Mouse (Mus musculus): ENCODE measurements around the gene B3galt4. TPM values are rescaled to one million over a fixed set of nuclear protein-coding genes. Genes with fewer than 3 reads are reported as not detected.
"Not testable (repeated sequence)": the region's sequence is repeated elsewhere in the genome, so short reads cannot be mapped to it uniquely, and the experiment has no call there.

The B3galt4 gene
- 4.3 and 6.5 TPM in 2 replicates for polyA plus RNA-seq (2016; fragmentation: Nextera tagmentation; extraction: Ambion mirVana)

GRCm38 (mm10) chr17:33951021-33951946 lies at the start of gene B3galt4:
Gene B3galt4 (minus strand): TSS chr17:33951488.
- WGBS: 1% methylated on average over 45 of the region's 45 CpGs
- peak; percentile 85 for DNase-seq (ENCODE audit: low spot score)
- Histone ChIP-seq H3K4me1 (replicated peaks) (peaks cover 53% of the 10 kb centered on the region), H3K4me3 (peak within 1 kb of the TSS; percentile 51), H3K27me3 (ENCODE audit: insufficient read depth, poor library complexity, severe bottlenecking) (no peaks in the 10 kb centered on the region), H3K27ac (peak within 1 kb of the TSS; percentile 87), H3K9me3 (no peaks in the 10 kb centered on the region), H3K36me3 (peaks cover 82% of the 10 kb centered on the region)

- H3K27ac ChIP-seq; H3K36me3 ChIP-seq; H3K9me3 ChIP-seq; DNase-seq (ENCODE audit: low spot score): not testable (repeated sequence)
- H3K4me3 ChIP-seq: peak overlapping the region; percentile 74; the same call in 1 of the 2 replicates
- peaks cover 60% of the 10 kb centered on the region for H3K27me3 ChIP-seq (ENCODE audit: insufficient read depth, poor library complexity, severe bottlenecking)
- peaks cover 19% of the 10 kb centered on the region for H3K4me1 ChIP-seq (replicated peaks)
- WGBS: 70% methylated on average over 2 of the region's 2 CpGs
These were observed 49.5 kb upstream of the B3galt4 start for GRCm38 (mm10) chr17:34000796-34001195.

GRCm38 (mm10) chr17:34000150-34000537 lies 48.9 kb upstream of the B3galt4 start, which contains the start of gene H2-K1:
Gene H2-K1 (minus strand): TSS chr17:34000347.
- under 1% methylated on average over 30 of the region's 30 CpGs for WGBS
- peak; percentile 66 for DNase-seq (ENCODE audit: low spot score)
- Histone ChIP-seq H3K9me3 (no peaks in the 10 kb centered on the region), H3K27ac (peak within 1 kb of the TSS; percentile 84), H3K36me3 (no peaks in the 10 kb centered on the region), H3K27me3 (ENCODE audit: insufficient read depth, poor library complexity, severe bottlenecking) (peaks cover 57% of the 10 kb centered on the region), H3K4me1 (replicated peaks) (peaks cover 19% of the 10 kb centered on the region), H3K4me3 (peak within 1 kb of the TSS; percentile 74)

GRCm38 (mm10) chr17:33999341-34000149 lies 48.3 kb upstream of the B3galt4 start:
- Histone ChIP-seq H3K4me1 (replicated peaks) (peaks cover 19% of the 10 kb centered on the region), H3K27me3 (ENCODE audit: insufficient read depth, poor library complexity, severe bottlenecking) (peaks cover 57% of the 10 kb centered on the region), H3K27ac (peak overlapping the region; percentile 84), H3K4me3 (peak overlapping the region; percentile 74), H3K9me3 (no peaks in the 10 kb centered on the region), H3K36me3 (no peaks in the 10 kb centered on the region)
- peak; percentile 43 for DNase-seq (ENCODE audit: low spot score)
- WGBS: 2% methylated on average over 87 of the region's 87 CpGs

GRCm38 (mm10) chr17:33998697-33999096 lies 47.4 kb upstream of the B3galt4 start:
- H3K27me3 ChIP-seq (ENCODE audit: insufficient read depth, poor library complexity, severe bottlenecking): peaks cover 57% of the 10 kb centered on the region

GRCm38 (mm10) chr17:33997025-33997424 lies 45.7 kb upstream of the B3galt4 start:
- Histone ChIP-seq H3K4me1 (replicated peaks) (peaks cover 17% of the 10 kb centered on the region), H3K27me3 (ENCODE audit: insufficient read depth, poor library complexity, severe bottlenecking) (peaks cover 52% of the 10 kb centered on the region)
- H3K27ac ChIP-seq; H3K4me3 ChIP-seq; H3K36me3 ChIP-seq; H3K9me3 ChIP-seq; DNase-seq (ENCODE audit: low spot score): not testable (repeated sequence)
- 91% methylated on average over 2 of the region's 2 CpGs for WGBS

More at GRCm38 (mm10) chr17:33998697-33999096, 47.4 kb upstream of the B3galt4 start:
- not testable (repeated sequence) for H3K4me3 ChIP-seq; DNase-seq (ENCODE audit: low spot score); H3K9me3 ChIP-seq; H3K36me3 ChIP-seq; H3K27ac ChIP-seq
- H3K4me1 ChIP-seq (replicated peaks): peaks cover 18% of the 10 kb centered on the region
- 57% methylated on average over 5 of the region's 5 CpGs for WGBS

GRCm38 (mm10) chr17:33995651-33996050 lies 44.4 kb upstream of the B3galt4 start:
- Histone ChIP-seq H3K4me3 (no peak overlapping the region), H3K27me3 (ENCODE audit: insufficient read depth, poor library complexity, severe bottlenecking) (peaks cover 38% of the 10 kb centered on the region), H3K36me3 (no peaks in the 10 kb centered on the region), H3K9me3 (no peaks in the 10 kb centered on the region), H3K4me1 (replicated peaks) (peaks cover 17% of the 10 kb centered on the region), H3K27ac (no peak overlapping the region)
- DNase-seq (ENCODE audit: low spot score): no peak
- 73% methylated on average over 3 of the region's 3 CpGs for WGBS

- Histone ChIP-seq H3K9me3 (no peaks in the 10 kb centered on the region), H3K36me3 (no peaks in the 10 kb centered on the region), H3K27ac (no peak overlapping the region), H3K4me1 (replicated peaks) (peaks cover 10% of the 10 kb centered on the region), H3K27me3 (ENCODE audit: insufficient read depth, poor library complexity, severe bottlenecking) (peaks cover 31% of the 10 kb centered on the region), H3K4me3 (no peak overlapping the region)
- 90% methylated on average over 8 of the region's 8 CpGs for WGBS
- DNase-seq (ENCODE audit: low spot score): no peak
These were observed 43.7 kb upstream of the B3galt4 start for GRCm38 (mm10) chr17:33994959-33995358.

GRCm38 (mm10) chr17:33991788-33992664 lies 40.7 kb upstream of the B3galt4 start:
- no peaks in the 10 kb centered on the region for H3K9me3 ChIP-seq
- DNase-seq (ENCODE audit: low spot score): peak; percentile 65
- peaks cover 6% of the 10 kb centered on the region for H3K27me3 ChIP-seq (ENCODE audit: insufficient read depth, poor library complexity, severe bottlenecking)
- H3K27ac ChIP-seq: no peak overlapping the region
- no peaks in the 10 kb centered on the region for H3K4me1 ChIP-seq (replicated peaks)
- WGBS: 32% methylated on average over 10 of the region's 10 CpGs
- no peaks in the 10 kb centered on the region for H3K36me3 ChIP-seq
- H3K4me3 ChIP-seq: no peak overlapping the region

GRCm38 (mm10) chr17:33982136-33982535 lies 30.8 kb upstream of the B3galt4 start:
- H3K36me3 ChIP-seq, H3K27ac ChIP-seq, H3K9me3 ChIP-seq: not testable (repeated sequence)
- peak overlapping the region; percentile 61 for H3K4me3 ChIP-seq
- 11% methylated on average over 8 of the region's 8 CpGs for WGBS
- H3K27me3 ChIP-seq (ENCODE audit: insufficient read depth, poor library complexity, severe bottlenecking): peaks cover 37% of the 10 kb centered on the region
- peak; percentile 58 for DNase-seq (ENCODE audit: low spot score)
- H3K4me1 ChIP-seq (replicated peaks): peaks cover 29% of the 10 kb centered on the region

GRCm38 (mm10) chr17:33981192-33981909 lies 30.1 kb upstream of the B3galt4 start:
- WGBS: 1% methylated on average over 27 of the region's 27 CpGs
- H3K4me3 ChIP-seq: peak overlapping the region; percentile 61
- H3K27me3 ChIP-seq (ENCODE audit: insufficient read depth, poor library complexity, severe bottlenecking): peaks cover 45% of the 10 kb centered on the region
- H3K4me1 ChIP-seq (replicated peaks): peaks cover 29% of the 10 kb centered on the region
- H3K27ac ChIP-seq: peak overlapping the region; percentile 91
- H3K36me3 ChIP-seq, H3K9me3 ChIP-seq: not testable (repeated sequence)
- peak; percentile 92 for DNase-seq (ENCODE audit: low spot score)

Data from hindbrain, embryonic 10.5 days (tissue).